Mouse (Mus musculus): ENCODE data around the gene Dgcr6. TPM values are rescaled to one million over a fixed set of nuclear protein-coding genes. Genes with fewer than 3 reads are reported as not detected.
A peak's percentile ranks its signal among the peaks of the same experiment; 100 is the strongest.

Dgcr6 gene
- polyA plus RNA-seq, 2 experiments from 2014 or later, result 15.6 to 19.7 TPM

GRCm38 (mm10) chr16:18072089-18072488 lies 19.4 kb downstream of the Dgcr6 start:
- no peak for ATAC-seq

GRCm38 (mm10) chr16:18073259-18073962 lies 20.8 kb downstream of the Dgcr6 start:
- peak; percentile 33 for ATAC-seq

- peak; percentile 9 for ATAC-seq
Observed at GRCm38 (mm10) chr16:18074611-18075010, 22.0 kb downstream of the Dgcr6 start.

- peak; percentile 89 for ATAC-seq
Observed at GRCm38 (mm10) chr16:18075201-18075600, 22.5 kb downstream of the Dgcr6 start.

GRCm38 (mm10) chr16:18078314-18079015 lies 25.8 kb downstream of the Dgcr6 start:
- ATAC-seq, result no peak

DNA sequence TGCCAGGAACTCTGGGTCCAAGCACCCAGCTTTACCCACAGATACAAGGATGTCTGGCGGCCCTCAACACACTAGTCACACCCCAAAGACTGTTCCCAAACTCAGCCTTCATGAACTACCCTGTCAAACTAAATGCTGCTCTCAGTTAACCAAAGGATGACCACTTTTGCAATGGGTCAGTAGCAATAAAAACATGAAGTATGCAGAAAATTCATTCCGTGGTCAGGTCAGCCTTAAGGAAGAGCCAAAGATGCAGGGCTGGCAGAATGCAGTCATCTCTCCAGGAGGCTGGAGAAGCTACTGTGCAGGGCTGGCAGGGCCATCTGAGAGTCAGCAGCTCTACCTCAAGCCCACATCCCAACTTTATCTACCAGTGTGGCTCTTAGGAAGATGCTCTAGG lies 26.6 kb downstream of the Dgcr6 start:
- ATAC-seq, result no peak

DNA sequence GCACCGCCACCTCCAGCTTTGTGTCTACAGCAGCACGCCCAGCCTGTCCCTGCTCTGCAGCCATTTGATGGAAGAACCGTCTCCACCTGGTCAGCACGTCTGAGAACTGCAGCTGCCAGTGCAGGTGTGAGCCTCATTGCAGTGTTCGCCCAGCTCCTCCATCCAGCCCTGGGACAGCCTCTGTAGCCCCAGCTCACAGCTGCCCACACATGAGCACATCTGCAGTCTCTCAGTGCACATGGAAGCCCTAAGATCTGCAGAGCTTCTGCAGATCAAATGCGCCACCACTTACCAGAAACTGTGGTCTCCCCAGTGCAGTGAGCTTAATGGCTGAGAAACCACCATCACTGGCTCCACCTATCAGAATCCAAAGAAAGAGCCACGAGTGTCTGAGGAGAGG lies 27.5 kb downstream of the Dgcr6 start:
- no peak for ATAC-seq

DNA sequence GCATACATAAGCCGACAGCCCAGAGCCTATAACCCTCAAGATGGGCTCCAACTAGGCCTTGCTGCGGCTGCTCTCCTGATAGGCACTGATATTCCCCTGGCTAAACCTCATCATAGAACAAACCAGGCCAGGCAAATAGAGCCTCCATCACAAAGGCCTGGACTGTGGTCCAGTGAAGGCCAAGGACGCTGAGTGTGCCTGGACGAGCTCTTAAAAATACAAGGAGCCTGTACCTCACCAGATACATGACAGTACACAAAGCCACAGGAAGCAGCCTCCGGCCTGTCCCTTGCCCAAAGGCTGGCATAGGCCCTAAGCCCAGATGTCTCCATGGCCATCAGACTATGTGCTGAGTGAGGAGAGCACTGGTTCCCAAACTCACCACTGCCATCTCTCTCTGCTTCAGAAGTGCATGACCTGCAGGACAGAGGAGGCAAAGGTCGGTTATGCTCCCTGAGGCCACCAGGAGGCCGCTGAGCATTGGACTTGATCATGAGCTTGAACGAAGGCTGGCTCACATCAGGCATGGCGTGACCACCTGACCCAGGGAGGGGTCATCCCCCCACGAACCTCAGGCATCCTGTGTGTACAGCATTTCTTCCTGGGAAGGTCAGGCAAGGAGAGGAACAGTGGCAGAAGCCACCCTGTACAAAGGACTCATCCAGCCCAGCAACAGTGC lies 28.6 kb downstream of the Dgcr6 start:
- no peak for ATAC-seq

- no peak for ATAC-seq
Observed at GRCm38 (mm10) chr16:18082291-18082690, 29.6 kb downstream of the Dgcr6 start.

GRCm38 (mm10) chr16:18083231-18083951 lies 30.7 kb downstream of the Dgcr6 start:
- ATAC-seq, result no peak

GRCm38 (mm10) chr16:18084262-18084661 lies 31.6 kb downstream of the Dgcr6 start:
- no peak for ATAC-seq

GRCm38 (mm10) chr16:18087101-18087500 lies 34.4 kb downstream of the Dgcr6 start:
- ATAC-seq, result no peak

GRCm38 (mm10) chr16:18096348-18096747 lies 43.7 kb downstream of the Dgcr6 start:
- ATAC-seq, result no peak

GRCm38 (mm10) chr16:18102816-18103215 lies 50.2 kb downstream of the Dgcr6 start:
- ATAC-seq, result no peak

DNA sequence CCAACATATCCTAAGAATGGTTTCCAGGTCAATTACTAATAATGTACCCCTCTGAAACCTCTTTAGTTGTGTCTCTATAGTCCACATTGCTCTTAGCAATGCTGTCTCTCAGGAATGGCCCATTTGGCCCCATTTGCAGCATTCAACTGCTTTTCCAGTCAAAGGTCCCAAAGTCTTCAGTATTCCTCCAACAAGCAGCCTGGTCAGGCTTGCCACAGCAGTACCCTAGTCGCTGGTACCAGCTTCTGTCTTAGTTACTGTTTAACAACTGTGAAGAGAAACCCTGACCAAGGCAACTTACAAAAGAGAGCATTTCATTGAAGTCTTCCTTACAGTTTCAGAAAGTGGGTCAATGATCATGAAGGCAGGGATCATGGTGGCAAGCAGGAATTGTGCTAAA lies 50.7 kb downstream of the Dgcr6 start:
- no peak for ATAC-seq

DNA sequence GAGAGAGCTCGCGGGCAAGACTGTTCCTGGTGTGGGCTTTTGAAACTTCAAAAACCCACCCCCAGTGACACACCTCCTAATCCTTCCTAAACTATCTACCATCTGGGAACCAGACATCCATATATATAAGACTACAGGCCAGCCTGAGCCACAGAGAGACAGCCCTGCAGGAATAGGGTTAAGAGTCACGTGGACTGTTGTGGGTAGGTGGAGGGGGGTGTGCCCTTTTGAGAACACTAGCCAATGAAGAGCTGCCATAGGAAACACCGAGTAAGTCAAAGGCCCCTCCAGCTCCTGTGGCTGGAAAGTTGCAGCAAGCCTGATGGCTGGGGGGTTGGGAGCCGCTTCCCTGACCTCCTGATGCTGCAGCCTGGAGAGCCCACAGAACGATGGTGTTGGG lies 51.1 kb downstream of the Dgcr6 start:
- ATAC-seq, result no peak

DNA sequence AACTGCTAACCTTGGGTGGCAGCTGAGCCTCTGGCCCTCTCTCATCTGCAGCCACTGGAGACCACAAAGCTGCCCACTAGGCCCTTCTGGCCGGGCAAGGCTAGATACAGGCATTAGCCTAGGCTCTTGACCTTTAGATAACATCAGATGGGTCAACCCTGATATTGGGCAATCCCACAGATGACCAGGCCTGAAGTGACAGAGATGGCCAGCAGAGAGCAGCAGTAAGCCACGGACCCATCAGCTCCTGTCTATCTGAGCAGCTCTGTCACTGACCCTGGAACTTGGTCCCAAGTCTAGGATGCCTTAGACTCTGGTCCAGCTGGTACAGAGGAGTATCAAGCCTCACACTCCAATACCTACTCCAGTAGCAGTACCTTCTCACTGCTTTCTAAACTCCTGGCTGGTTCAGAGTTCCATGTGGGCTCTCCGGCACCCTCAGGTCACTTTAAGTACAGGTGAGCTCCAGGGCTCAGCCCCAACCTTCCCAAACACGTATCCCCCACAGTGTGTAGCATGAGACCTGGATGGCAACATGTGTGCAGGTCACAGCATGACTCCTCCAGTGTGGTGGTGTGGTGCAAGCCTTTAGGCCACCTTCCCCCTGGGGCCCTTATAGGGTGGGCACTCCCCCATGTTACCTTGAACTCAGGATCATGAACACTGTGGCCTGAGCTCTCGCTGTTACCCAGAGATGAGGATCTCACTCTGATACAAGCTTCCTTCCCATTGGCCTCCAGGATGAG lies 55.7 kb downstream of the Dgcr6 start:
- no peak for ATAC-seq

DNA sequence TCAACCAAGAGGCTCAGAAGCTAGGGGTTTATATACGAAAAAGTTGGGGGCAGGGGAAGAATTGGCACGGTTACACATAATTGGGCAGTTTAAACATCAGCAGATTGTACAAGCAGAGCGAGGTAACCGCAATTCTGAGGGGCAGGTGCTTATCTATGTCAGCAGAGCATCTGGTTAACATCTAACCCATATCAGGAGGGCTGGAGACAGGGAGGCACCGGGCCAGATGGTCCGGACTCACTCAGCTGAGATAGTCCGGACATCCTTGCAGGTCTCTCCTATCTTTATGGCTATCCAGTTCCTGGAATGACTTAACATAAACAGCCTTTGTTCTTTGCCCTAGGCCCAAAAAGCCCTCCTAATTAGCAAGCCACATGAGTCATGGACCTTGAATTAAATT lies 58.4 kb downstream of the Dgcr6 start:
- ATAC-seq, result no peak

GRCm38 (mm10) chr16:18116467-18116866 lies 63.8 kb downstream of the Dgcr6 start:
- no peak for ATAC-seq

DNA sequence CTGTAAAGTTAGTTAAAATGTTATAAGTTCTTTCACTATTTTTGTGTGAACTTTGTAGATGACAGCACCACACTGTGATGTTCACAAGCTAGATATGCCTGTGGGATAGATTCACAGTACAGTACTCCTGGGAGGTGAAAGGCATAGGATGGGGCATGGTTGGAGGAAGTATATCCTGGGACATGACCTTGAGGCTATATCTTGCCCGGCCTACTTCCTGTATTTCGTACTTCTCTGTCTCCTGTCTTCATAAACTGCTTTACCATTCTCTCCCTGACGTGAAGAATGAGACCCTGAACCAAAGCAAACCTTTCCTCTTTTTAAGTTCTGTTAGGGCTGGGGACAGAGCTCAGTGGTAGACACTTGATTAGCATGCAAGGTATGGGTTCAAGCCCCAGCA lies 65.6 kb downstream of the Dgcr6 start:
- ATAC-seq, result no peak

- ATAC-seq, result no peak
Observed at GRCm38 (mm10) chr16:18119031-18119730, 66.5 kb downstream of the Dgcr6 start.

All from activated CD4-positive, CD25-positive, alpha-beta regulatory T cell, adult 4 months (primary cell).